Mouse (Mus musculus): ENCODE data around the gene Gm3045.

Gm3045 gene

DNA sequence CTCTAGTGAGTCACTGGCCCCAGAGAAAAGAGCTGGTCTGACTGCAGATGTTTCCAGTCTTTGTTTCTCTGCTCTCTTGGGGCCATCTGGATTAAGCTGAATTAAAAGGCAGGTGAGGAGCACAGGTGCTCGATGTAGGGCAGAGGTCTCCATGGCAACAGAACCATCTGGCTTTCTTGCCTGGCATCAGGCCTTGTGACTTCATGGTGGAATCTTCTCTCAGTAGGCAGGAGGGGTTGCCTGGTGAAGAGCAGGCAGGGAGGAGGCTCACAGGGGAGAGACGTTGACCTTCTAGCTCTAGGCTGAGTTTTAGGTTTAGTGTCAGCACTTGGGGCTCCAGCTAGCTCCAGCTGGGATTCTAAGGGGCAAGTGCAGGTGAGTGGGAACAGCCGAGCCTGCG, at the start of gene Gm3045:
Gene Gm3045, plus strand, starts transcription at position 230 of the 400 bp plus-strand sequence.
- DNase-seq (ENCODE audit: low spot score in 2 of 2) = no peak

DNA sequence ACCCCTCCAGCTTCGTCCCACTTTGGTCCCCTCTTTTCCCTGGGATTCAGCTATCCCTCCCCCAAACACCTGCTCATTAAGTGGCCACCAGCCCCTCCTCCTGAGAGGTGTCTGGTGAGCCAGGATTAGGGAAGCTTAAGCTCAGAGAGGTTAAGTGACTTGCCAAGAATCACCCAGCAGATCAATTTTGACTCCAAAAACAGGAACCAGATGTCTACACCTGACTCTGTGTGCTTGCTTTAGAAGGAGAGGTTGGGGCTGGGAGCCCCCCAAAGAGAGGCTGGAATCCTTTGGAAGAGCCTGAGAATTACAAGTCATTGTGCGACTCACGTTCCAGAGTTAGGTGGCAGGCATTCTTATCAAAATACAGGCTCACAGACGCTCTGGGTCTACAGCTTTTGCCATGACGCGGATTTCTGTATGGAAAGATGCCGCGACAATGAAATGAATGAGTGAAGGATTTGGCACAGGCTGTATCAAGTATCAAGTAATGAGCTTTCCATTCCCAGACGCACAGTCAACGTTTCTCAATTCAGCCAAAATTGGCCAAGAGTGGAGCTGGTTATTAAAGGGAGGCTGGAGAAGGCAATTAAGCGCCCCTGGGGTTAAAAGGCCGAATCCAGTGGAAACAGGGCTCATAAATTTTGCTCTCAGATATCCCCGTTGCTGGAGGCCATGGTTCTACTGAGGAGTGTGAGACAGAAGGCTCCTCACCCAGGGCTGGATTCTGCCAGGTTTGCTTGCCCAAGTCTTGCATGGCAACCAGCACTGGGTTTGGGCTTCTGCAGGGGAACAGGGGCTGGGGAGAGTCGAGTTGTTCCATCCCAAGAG, 45.3 kb upstream of the Gm3045 start:
- DNase-seq (ENCODE audit: low spot score in 2 of 2) = no peak

DNA sequence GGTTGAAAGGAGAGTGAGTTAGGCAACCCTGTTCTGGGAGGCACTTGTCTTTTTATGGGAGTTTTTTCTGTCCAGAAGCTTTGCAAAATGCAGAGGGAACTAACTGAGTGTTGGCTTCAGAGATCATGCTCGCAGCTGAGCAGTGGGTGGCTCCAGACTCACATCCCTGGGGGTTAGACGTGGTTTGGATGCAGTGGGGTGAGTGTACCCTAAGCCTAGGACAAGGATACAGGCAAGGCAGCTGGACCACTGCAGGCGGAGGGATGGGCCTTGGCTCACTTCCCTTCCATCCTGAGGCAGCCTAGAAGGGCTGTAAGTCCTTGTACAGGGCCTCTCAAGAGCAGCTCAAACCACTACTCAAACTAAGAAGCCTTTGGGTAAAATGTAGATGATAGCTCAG, 43.0 kb upstream of the Gm3045 start:
- no peak for DNase-seq (ENCODE audit: low spot score in 2 of 2)

DNA sequence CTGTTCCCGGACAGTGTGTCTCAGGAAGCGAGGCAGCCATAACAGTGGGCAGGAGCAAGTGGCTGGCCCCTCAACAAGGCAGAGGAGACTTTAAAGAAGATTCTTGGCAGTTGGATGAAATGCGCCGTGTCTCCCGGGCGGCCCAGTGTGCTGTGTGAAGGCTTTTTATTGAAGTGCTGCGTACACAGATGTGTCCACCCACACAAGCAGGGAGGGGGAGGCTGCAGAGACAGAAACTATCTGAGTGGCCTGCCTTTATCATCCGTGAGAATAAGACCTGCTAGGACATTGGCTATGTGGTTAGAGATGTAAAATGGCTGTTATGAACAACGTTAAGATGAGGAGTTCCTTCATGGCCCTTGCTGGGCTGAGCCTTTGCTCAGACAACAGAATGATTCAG, 40.0 kb upstream of the Gm3045 start:
- DNase-seq (ENCODE audit: low spot score in 2 of 2) = no peak

DNA sequence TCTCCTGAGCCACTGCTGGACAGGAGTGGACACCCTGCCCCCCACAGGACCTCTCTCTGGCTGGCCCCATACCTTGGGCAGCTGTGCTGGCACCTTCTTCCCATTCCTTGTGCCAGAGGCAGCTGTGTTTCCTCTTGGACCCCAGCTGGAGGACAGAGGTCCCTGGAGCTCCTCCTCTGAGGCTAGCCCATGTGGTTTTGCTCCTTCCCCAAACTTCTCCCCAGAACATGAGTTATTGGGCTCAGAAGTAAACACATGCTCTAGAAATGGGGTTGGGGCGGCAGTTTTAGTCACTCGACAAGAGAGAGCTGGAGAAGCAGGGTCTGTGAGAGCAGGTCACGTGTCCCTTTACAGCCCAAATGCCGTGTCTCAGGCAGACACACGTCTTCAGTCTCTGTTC, 39.0 kb upstream of the Gm3045 start:
- no peak for DNase-seq (ENCODE audit: low spot score in 2 of 2)

DNA sequence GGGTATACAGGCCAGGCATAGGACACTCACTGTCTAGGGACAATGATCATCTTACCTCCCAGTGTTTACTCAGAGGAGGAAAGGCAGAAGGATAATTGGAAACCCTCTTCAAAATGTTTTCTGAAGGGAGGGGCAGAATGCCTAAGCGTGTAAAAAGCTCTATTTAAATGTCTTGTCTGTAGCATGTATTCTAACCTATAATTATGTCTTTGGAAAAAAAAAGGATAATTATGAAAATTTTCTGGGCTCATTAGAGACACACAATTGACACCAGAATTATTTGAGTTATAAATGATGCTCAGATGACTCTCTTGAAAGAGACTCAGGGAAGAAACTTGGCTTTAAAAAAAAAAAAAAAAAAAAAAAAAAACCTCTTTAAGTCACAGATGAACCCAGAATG, 38.4 kb upstream of the Gm3045 start:
- DNase-seq (ENCODE audit: low spot score in 2 of 2) = no peak

DNA sequence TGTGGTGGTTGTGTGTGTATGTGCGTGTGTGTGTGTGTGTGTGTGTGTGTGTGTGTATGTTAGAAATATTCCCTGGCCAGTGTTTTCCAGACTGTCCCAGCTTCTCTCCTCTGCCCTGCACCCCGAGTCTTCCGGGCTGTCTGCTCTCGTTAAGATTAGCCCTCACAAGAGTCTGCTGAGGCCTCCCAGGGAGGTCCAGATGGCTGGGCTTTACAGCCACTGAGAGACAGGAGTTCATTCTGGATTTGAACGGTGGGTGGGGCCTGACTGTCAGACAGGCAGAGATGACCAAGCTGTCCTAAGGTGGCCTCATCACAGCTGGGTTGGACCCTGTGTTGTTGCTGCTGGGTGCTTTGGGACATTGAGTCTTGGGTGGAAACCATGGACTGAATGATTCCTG, 28.8 kb upstream of the Gm3045 start:
- no peak for DNase-seq (ENCODE audit: low spot score in 2 of 2)

DNA sequence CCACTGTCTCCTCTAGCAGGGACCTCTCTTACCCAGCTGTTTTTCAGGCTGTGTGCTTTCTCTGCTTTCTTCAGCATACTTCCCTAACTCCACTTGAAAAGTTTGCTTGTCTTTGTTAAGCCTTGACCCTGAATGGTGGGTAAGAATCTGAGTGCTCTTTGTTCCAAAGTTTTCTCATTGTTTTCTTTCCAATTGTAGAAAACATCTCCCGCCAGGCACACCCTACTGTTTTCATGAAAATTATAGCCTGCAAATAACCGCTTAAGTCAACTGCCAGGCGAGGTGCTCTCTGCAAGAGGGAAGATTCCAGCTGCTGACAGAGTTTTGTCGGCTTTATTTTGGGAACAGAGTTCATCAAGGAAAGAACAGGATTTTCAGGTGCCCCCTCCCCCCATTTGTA, 25.2 kb upstream of the Gm3045 start:
- DNase-seq (ENCODE audit: low spot score in 2 of 2) = no peak

DNA sequence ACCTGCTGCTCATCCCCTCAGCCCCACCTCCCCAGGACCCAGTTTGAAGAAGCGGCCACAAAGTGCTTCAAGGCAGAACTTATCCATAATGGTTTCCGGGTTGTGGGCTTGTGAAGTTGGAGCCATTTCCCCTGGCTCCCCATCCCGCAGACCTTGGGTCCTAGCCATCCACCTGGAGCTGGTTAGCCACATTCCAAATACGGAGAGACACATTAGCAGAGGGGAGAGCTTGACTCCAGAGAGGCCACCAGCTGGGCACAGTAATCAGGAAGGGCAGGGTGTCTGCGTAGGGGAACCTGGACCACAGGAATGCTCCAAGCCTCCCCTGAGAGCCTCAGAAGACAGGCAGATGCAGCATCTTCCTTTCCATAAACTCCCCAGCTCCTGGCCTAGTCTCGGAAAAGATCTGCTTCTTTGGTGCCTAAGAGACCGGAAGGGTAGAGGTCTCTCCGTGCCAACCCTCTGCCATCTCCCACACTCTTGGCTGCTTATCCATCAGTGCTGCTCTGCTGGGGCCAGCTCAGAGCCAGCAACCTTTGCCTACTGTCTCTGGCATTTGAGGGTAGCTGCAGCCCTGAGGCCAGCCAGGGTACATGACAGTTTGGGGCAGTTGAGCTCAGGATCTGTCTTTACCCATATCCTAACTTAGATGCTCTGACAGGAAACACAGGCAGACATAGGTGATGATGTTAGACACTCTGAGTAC, 22.9 kb upstream of the Gm3045 start:
- no peak for DNase-seq (ENCODE audit: low spot score in 2 of 2)

DNA sequence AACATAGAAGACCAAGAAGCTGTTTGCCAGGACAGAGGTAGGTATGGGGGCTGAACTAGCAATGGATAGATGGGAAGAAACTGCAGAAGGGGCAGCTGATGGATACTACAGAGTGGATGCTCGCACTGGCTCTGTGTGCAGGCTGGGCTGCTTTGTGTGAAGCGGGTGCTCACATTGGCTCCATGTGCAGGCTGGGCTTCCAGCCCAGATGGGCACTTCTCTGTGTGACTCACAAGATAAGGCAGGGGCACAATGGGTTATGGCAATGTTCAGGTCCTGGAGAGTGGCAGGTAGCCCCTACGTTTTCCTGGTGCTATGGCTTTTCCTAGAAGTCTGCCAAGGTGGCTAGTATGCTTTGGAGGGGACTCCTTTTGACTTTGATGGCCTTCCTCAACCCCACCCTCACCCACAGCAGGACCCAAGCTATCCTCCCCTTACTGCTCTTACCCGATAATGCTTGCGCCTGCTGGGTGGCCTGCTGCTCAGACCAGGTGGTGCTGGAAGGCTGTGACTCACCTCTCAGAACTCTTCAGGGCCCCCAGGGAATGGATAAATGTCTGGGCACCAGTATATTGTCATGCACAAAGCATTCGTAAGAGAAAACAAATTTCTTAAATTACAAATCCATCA, 21.8 kb upstream of the Gm3045 start:
- DNase-seq (ENCODE audit: low spot score in 2 of 2) = no peak

DNA sequence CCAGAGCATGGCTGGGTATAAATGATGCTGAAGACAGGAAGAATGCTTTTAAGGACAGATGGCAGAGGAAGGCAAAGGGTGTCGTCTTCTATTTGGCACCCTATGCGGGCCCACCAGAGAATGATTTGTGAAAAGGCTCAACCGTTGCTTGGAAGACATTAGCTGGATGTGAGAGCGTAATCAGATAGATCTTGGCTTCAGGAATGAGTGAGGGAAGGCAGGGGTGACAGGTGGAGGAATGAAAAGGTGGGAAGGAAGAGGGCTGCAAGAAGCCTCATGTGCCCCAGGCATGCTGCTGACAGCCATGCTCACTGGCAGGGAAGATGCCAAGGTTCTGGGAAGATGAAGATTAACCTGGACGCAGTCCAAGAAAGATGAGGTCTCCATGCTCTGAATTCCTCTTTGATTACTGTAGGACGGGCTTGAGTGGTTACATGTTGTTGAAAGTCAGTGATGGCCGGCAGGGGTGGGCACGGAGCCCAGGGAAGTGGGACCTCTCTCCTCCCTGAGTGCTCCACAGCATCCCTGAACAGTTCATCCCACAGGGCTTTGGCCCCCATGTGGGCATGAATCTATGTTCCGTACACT, 14.0 kb upstream of the Gm3045 start:
- no peak for DNase-seq (ENCODE audit: low spot score in 2 of 2)

DNA sequence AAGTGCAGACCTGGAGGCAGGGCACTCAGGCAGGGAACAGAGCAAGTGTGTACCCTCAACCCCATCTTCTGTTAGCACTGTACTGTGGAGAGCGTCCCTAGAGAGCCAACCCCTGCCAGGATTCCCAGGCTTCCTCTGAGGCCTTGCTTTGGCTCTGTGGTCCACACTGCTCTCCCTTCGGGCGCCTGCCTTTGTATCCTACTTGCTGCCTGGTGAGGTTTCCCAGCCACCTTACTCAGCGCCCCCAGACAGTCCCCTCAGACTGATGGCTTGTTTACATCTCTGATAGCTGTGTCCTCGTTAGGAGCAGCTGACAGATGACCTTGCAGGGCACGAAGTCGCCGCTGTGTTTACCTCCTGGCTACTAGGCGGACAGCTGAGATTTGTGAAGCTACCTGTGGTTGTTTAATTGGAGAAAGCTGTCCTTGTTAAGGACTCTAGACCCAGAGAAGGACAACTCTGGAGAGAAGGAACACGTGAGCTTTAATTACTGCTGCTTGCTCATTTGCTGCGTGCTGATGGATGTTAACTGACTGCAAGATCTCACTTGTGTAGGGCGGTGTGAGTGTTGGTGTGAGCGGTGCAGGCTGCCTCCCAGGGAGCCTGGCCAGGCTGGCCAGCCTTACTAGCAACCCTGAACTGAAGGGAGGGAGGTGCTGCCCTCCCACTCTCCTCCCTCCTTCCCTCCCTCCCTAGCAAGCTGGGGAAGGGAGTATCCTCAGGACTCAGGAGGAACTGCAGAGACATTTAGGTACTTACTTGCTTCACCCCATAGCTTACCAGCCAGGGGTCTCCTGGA, 7.5 kb upstream of the Gm3045 start:
- no peak for DNase-seq (ENCODE audit: low spot score in 2 of 2)

DNA sequence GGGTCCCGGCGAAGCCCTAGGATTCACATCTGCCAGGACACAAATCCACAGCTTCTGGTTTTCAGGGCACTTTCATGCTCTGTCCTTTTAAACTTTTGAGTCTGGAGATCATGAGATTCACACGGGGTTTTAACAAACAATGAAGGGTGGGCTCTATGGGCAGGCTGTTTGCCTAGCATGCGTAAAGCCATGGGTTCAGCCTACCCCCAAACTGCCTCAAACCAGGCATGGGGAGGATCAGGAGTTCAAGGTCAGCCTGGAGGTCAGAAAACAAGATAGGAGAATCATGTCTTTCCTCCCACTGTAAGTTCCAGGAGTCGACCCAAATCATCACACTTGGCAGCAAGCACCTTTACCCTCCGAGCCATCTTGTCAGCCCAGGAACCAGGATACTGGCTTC, 6.9 kb upstream of the Gm3045 start:
- DNase-seq (ENCODE audit: low spot score in 2 of 2) = no peak

DNA sequence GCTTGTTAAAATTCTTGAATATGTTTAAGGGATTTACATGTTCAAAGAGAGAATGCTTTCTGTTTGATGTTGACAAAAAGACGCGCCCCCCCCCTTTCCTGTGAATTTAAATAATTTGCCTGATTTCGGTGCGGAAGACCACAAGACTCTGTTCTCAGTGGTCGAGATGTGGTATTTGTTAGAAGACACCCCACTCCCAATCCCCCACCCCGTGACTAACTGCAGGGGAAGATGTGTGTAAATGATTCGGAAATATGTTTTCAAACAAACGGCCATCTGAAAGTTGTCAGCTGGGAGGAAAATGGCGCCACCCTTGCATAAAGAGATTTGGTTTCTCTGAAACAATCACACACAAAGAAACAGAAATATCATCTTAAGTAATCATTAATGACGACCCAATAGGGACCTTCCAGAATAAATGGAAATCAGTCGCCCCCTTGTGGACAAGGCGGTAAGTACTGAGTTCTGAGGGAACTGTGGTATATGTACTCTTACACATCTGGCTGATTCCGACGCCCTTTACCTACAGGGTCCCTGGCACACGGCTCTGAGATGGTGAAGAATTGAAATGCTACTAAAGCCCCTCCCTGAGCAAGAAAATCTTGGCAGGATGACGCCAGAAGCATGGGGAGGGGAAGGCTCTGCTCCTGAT, 4.2 kb upstream of the Gm3045 start:
- DNase-seq (ENCODE audit: low spot score in 2 of 2) = peak in 1 of 2 experiments; percentile 37

DNA sequence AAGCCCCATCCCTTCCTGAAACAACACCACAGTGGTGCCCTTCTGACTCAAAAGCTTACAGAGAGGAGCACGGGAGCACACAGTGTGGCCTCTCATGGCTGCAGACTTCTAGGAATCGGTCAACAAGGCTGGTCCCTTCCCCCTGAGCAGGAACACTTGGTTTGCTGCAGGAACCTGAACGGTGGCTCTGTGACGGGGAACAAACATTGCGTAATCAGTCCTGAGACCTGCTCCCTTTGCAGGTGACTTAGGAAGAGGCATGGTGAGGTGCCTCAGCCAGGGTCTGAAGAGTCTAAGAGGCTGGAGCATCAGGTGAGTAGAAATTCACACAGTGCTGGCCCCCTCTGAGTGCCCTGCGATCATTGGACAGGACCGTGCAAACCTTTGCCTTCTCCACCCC, 463 bp upstream of the Gm3045 start:
- no peak for DNase-seq (ENCODE audit: low spot score in 2 of 2)

DNA sequence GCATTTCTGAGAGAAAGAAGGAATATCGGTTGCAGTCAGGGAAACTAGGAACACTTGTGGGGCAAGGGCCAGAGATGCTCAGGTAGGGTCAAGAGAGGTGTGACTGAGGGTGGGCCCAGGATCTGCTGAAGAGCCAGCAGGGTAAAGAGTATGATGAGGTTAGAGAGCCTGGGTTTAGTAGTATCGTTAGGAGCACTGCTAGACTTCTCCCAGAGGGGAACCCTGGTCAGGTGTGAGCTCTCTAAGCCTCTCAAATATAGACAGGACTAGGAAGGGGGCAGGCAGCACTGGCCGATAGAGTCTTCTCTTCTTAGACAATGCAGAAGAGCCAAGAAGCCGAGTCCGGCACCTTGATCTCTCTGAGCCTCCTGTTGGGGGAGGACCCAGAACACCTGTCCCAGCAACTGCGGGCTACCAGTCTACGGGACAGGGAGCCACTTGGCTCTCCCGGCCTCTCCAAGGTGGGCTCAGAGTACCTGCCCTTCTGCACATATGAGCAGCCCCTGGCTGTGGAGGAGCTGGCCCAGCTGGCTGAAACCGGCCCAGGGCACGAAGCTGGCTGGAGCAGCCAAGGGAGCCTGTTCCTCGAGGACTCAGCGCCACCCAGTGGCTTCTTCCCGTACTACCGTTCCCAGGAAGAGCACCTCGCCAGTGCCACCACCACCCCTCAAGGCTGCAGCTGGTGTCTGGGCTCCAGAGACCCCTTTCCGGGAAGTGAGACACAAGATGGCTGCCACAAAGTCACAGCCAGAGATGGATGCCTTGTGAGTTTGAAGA, 2.5 kb downstream of the Gm3045 start:
- DNase-seq (ENCODE audit: low spot score in 2 of 2) = peak; percentile 10 to 57

DNA sequence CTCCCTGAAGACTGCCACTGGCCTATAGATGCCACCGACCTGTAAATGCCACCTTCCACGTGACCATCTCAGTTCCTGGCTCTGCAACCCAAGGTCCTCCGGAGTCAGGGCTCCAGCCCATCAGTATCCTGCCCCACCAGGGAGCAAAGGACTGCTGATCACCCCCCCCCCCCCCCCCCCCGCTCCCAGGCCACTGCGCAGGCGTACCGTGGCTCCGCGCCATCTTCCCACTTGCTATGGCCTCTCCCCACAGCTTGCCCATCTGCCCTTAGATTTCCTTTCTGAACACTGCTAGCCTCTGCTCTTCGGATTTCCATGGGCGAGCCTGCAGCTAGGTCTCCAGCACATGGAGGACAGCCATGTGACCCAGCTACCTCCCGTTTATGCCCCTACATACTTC, 6.1 kb downstream of the Gm3045 start:
- no peak for DNase-seq (ENCODE audit: low spot score in 2 of 2)

DNA sequence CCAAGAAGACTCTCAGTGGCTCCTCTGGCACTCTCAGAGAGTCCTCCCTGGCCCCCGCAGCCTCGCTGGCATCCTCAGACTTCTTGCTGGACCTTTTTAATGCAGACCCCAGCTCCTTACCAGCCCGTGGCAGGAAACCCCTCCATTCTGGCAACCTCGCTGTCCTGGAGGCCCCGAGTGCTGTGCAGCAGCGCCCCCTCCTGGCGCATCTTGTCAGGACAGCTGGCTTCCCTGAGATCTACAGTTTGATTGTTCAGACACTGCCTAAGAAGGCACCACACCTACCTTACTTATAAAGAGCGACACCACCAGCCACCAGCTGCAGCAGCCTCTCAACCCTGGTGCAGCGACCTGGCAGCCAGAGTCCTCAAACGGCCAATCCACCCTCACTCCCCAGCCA, 7.1 kb downstream of the Gm3045 start:
- DNase-seq (ENCODE audit: low spot score in 2 of 2) = peak; percentile 24 to 70

DNA sequence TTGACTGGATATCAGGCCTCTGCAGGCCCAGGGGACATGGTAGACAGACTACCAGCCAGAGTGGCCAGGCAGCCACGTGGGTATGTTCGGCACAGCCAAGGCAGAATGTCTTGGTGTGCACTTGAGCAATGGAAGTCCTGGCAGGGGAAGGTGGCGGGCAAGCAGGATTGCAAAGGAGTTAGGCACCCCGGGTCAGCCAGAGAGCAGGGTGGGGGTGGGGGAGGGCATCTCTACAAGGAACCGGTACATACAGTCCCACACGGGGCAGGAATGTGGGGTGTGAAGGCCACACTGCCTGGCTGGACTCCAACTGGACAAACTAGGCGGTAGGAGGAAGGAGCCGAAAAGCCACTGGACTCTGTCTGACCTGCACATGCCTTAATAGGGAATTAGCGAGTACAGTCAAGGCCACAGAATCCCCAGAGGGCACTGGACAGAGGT, 7.9 kb downstream of the Gm3045 start:
- DNase-seq (ENCODE audit: low spot score in 2 of 2) = no peak

DNA sequence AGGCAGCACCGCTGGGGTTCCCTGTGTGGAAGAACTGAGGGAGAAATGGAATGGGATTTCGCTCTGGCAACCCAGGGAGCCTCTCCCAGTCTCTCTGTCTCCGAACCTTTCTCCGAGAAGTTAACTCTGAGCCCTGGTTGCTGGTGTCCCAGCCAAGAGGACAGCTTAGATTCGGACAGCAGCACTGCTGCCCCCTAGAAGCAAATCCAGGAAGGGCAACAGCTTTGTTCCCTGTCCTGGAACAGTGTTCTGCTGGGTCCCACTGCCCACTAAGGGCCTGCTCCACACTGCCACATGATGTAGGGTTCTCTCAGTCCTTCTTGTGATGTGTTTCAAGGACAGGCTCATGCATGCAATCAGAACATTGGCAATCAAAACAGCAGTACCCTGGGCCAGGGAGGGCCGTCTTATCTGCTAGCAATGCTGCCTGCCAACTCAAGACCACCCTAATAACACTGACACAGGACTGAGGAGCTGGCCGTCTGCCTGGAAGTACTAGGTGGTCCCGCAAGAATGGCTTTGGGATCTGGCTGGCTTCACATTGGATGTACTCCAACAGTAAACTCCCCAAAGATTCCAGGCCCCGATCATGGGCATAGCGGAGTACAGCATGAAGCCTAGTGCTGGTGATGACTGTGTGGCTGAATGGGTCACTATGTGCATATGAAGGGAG, 9.4 kb downstream of the Gm3045 start:
- no peak for DNase-seq (ENCODE audit: low spot score in 2 of 2)

Measured in thymus, postnatal 10 days (tissue).